ENCODE assay signal across 8 mouse cellular contexts in the genomic region with DNA sequence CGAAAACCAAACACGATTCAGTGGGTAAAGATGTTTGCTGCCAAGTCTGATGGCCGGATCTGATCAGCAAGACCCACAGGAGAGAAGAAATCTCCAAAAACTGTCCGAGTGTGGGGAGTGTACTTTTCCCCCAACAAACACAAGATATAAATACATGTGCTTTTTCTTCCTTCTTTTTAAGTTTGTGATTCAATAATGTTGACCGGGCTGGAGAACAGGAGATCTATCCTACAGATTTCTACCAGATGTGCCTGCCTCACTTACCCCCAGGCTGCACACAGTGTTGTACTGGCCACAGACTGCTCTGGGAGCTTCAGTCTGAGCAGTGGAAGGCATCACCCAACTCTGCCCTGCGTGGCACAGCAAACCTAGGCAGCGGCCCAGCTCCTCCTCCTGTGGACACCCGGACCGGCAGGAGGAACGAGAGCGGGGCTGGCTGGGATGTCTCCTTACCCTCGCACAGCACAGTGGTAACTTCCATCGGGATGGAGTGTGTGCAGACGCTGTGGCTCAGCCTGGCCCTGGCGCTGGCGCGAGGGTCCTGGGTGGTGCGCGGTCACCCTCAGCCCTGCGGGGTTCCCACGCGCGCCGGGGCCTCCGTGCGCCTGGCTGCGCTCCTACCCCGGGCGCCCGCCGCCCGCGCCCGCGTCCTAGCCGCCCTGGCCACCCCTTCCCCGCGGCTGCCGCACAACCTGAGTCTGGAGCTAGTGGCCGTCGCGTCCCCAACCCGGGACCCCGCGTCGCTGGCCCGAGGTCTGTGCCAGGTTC. TPM values are rescaled to one million over a fixed set of nuclear protein-coding genes. Genes with fewer than 3 reads are reported as not detected.
A peak's percentile ranks its signal among the peaks of the same experiment; 100 is the strongest.
DNase-seq lines count a peak whose midpoint lies in the region; ATAC-seq and TF ChIP-seq lines count a peak whose summit lies in the region.

Gene Grin3b, plus strand, starts transcription at position 301 of the 768 bp plus-strand sequence.

- peak within 1 kb of the TSS; percentile 70 for H3K4me2 ChIP-seq in liver, embryonic 11.5 days

- no peak for DNase-seq in gastrocnemius, adult 2 months
- DNase-seq in gastrocnemius, adult 8-10 months (ENCODE audit: low spot score in 2 of 2): no peak
- DNase-seq in testis, postnatal 10 days (ENCODE audit: low spot score): no peak
- DNase-seq in liver, embryonic 11.5 days (ENCODE audit: low spot score): no peak
- no peak for DNase-seq in MN1 (ENCODE audit: low spot score)
- DNase-seq in right cerebral cortex, postnatal 36 days (ENCODE audit: low spot score in 2 of 2): no peak

- H3K27me3 ChIP-seq in testis, adult 2 months (ENCODE audit: control insufficient read depth, insufficient read depth, low read length): no peaks in the 10 kb centered on the region
- H3K27me3 ChIP-seq in liver, embryonic 11.5 days (replicated peaks; ENCODE audit: control insufficient read depth, insufficient read depth, low read length): peaks cover 40% of the 10 kb centered on the region

- H3K27ac ChIP-seq in gastrocnemius, adult 2 months: no peak within 1 kb of the TSS
- H3K27ac ChIP-seq in testis, adult 2 months (ENCODE audit: control insufficient read depth, insufficient read depth, low read depth, low read length): no peak within 1 kb of the TSS
- H3K27ac ChIP-seq in liver, embryonic 11.5 days (ENCODE audit: low read depth, low read length): no peak within 1 kb of the TSS

- H3K9ac ChIP-seq in liver, embryonic 11.5 days (ENCODE audit: low read depth, low read length): peak within 1 kb of the TSS; percentile 55

- 9% methylated on average over 47 of the region's 47 CpGs for WGBS in liver, embryonic 11.5 days

- ATAC-seq in liver, embryonic 11.5 days (replicated peaks; ENCODE audit: low FRiP score): no peak
- ATAC-seq in activated CD4-positive, CD25-positive, alpha-beta regulatory T cell, adult 4 months: no peak

- no peak for TF ChIP-seq POLR2A in testis, adult 2 months (IDR thresholded peaks at IDR 0.05; ENCODE audit: control insufficient read depth, low read depth, low read length)

- no peaks in the 10 kb centered on the region for H3K36me3 ChIP-seq in testis, adult 2 months (ENCODE audit: control insufficient read depth, insufficient read depth, low read length)
- peaks cover 30% of the 10 kb centered on the region for H3K36me3 ChIP-seq in liver, embryonic 11.5 days (ENCODE audit: control insufficient read depth, insufficient read depth, low read length)

- peak within 1 kb of the TSS; percentile 50 for H3K4me3 ChIP-seq in gastrocnemius, adult 2 months
- H3K4me3 ChIP-seq in testis, adult 2 months (ENCODE audit: control insufficient read depth, low read depth, low read length): peak within 1 kb of the TSS; percentile 25
- peak within 1 kb of the TSS; percentile 45 for H3K4me3 ChIP-seq in liver, embryonic 11.5 days (ENCODE audit: low read depth, low read length)

- peaks cover 15% of the 10 kb centered on the region for H3K4me1 ChIP-seq in testis, adult 2 months (ENCODE audit: control insufficient read depth, insufficient read depth, low read length)
- peaks cover 5% of the 10 kb centered on the region; the same call in 1 of the 2 replicates for H3K4me1 ChIP-seq in liver, embryonic 11.5 days (replicated peaks; ENCODE audit: control insufficient read depth, insufficient read depth, low read length)

- TF ChIP-seq CTCF in gastrocnemius, adult 2 months (IDR thresholded peaks at IDR 0.05): no peak
- no peak for TF ChIP-seq CTCF in testis, adult 2 months (IDR thresholded peaks at IDR 0.05; ENCODE audit: control insufficient read depth, insufficient read depth, insufficient replicate concordance, low read depth, low read length)

- intact Hi-C loops in gastrocnemius, adult 2 months (cut with DNase I): no loop called here

- no peaks in the 10 kb centered on the region for H3K9me3 ChIP-seq in liver, embryonic 11.5 days (ENCODE audit: control insufficient read depth, low read length)

RNA-seq across cellular contexts. Expression of gene Grin3b, which starts in this region (rescaled TPM):
- total RNA-seq in gastrocnemius, adult 2 months (2021): under 1 TPM; 0.25 to 0.28 TPM
- total RNA-seq in gastrocnemius, adult 8-10 months (2022): under 1 TPM; 0.13 to 0.52 (median 0.36) TPM
- 17.4 and 18.9 TPM in 2 replicates for polyA plus RNA-seq in testis, adult 2 months (2012; rRNA removed)
- polyA plus RNA-seq in liver, embryonic 11.5 days (2014; fragmentation: Nextera tagmentation; extraction: Ambion mirVana): 0.10 and 0.14 TPM in 2 replicates
- polyA plus RNA-seq in activated CD4-positive, CD25-positive, alpha-beta regulatory T cell, adult 4 months (2017; shearing (Covaris generic)): not detected

Comparison
In these comparisons a context has a peak if more than half of its experiments do, and no peak if none do; other contexts are left out.
1. RNA of gene Grin3b (polyA plus RNA-seq): 17.4 to 18.9 TPM in testis, adult 2 months; 0.10 to 0.14 TPM in liver, embryonic 11.5 days and not detected in activated CD4-positive, CD25-positive, alpha-beta regulatory T cell, adult 4 months; every median in the first group is over 10 times any median in the second.
2. Peak in every context shown above with its lines, with median percentiles within 50 percentile points of each other: H3K4me3 ChIP-seq.